Mouse (Mus musculus) midbrain, embryonic 16.5 days (tissue): ENCODE data around the gene Zfp119b. TPM values are rescaled to one million over a fixed set of nuclear protein-coding genes. Genes with fewer than 3 reads are reported as not detected.
"Not testable (repeated sequence)": the region's sequence is repeated elsewhere in the genome, so short reads cannot be mapped to it uniquely, and the experiment has no call there.

ENCODE experiments used
- ATAC-seq: fragments of 200-750 bp; cut with Nextera tagmentation; 2 replicates; pipeline ENCODE4 v1.8.0; 2017; ENCODE audit warnings: moderate TSS enrichment
- H3K27ac ChIP-seq: fragments of 300-500 bp; sonication (generic); 2 replicates; pipeline ENCODE4 v1.5.1; 2014; ENCODE audit warnings: mild to moderate bottlenecking, low read length, mixed read lengths
- H3K27me3 ChIP-seq: fragments of 300-500 bp; sonication (generic); 2 replicates; pipeline ENCODE4 v1.6.1; 2014; ENCODE audit warnings: low read depth, low read length, mixed read lengths; ENCODE audit not compliant: control insufficient read depth, insufficient read depth
- H3K36me3 ChIP-seq: fragments of 300-500 bp; sonication (generic); 2 replicates; pipeline ENCODE4 v1.6.1; 2014; ENCODE audit warnings: mild to moderate bottlenecking, low read length, moderate library complexity, mixed read lengths; ENCODE audit not compliant: control insufficient read depth, insufficient read depth
- H3K4me1 ChIP-seq: fragments of 300-500 bp; sonication (generic); 2 replicates; pipeline ENCODE4 v1.6.1; 2014; ENCODE audit warnings: mild to moderate bottlenecking, low read length, mixed read lengths; ENCODE audit not compliant: control insufficient read depth, insufficient read depth
- H3K4me2 ChIP-seq: fragments of 300-500 bp; sonication (generic); 2 replicates; pipeline ENCODE4 v1.6.1; 2014; ENCODE audit warnings: mild to moderate bottlenecking, low read length, mixed read lengths
- H3K4me3 ChIP-seq: fragments of 300-500 bp; sonication (generic); 2 replicates; pipeline ENCODE4 v1.5.1; 2014; ENCODE audit warnings: low read depth, mild to moderate bottlenecking, low read length, moderate library complexity, mixed read lengths
- H3K9ac ChIP-seq: fragments of 300-500 bp; sonication (generic); 2 replicates; pipeline ENCODE4 v1.6.1; 2014; ENCODE audit warnings: low read depth, low read length, mixed read lengths
- H3K9me3 ChIP-seq: fragments of 300-500 bp; sonication (generic); replicated peaks from 2 replicates; pipeline ENCODE4 v1.6.1; 2014; ENCODE audit warnings: mild to moderate bottlenecking, low read length, mixed read lengths; ENCODE audit not compliant: control insufficient read depth, poor library complexity, severe bottlenecking
- WGBS: fragments of 180-500 bp; shearing (Covaris S2); extraction: QIAGEN DNeasy Blood & Tissue Kit; methylation state at CpG from one replicate; pipeline ENCODE4 v1.1.7; 2014; 5-methylcytosine and 5-hydroxymethylcytosine counted together
- polyA plus RNA-seq: library from polyadenylated mRNA; unstranded; fragments of >200 nt; fragmentation: Nextera tagmentation; extraction: Ambion mirVana; gene quantifications from 2 replicates; pipeline ENCODE4 v1.2.1, GENCODE M21; 2015

The Zfp119b gene
- polyA plus RNA-seq, 1 experiment from 2014 or later, result 10.1 TPM

GRCm38 (mm10) chr17:55931553-55932502 is 17.5 kb downstream of the Zfp119b start:
- H3K4me2 ChIP-seq, result peak overlapping the region; percentile 69
- H3K27me3 ChIP-seq, result no peaks in the 10 kb centered on the region
- no peaks in the 10 kb centered on the region for H3K36me3 ChIP-seq
- H3K27ac ChIP-seq, result peak overlapping the region; percentile 78
- H3K4me1 ChIP-seq, result peaks cover 11% of the 10 kb centered on the region; the same call in 1 of the 2 replicates
- ATAC-seq, result peak; percentile 99
- H3K4me3 ChIP-seq, result peak overlapping the region; percentile 45
- 1% methylated on average over 26 of the region's 33 CpGs for WGBS
- H3K9ac ChIP-seq, result peak overlapping the region; percentile 67
- H3K9me3 ChIP-seq, result no peaks in the 10 kb centered on the region

- Histone ChIP-seq H3K4me1 (no peaks in the 10 kb centered on the region), H3K4me2 (no peak overlapping the region), H3K9me3 (no peaks in the 10 kb centered on the region), H3K36me3 (no peaks in the 10 kb centered on the region), H3K9ac (no peak overlapping the region), H3K4me3 (no peak overlapping the region), H3K27ac (no peak overlapping the region), H3K27me3 (no peaks in the 10 kb centered on the region)
- ATAC-seq, result no peak
These were observed 42.6 kb downstream of the Zfp119b start for GRCm38 (mm10) chr17:55906669-55907068.

- 0 out of 2 replicates have a peak, but pooled peaks cover 2% of the 10 kb centered on the region for H3K9me3 ChIP-seq
- no peaks in the 10 kb centered on the region for H3K4me1 ChIP-seq
- WGBS, result 75% methylated on average over 6 of the region's 6 CpGs
- H3K27me3 ChIP-seq, result no peaks in the 10 kb centered on the region
- no peak overlapping the region for H3K4me2 ChIP-seq
- no peak for ATAC-seq
- peaks cover under 1% of the 10 kb centered on the region; the same call in 1 of the 2 replicates for H3K36me3 ChIP-seq
- no peak overlapping the region for H3K4me3 ChIP-seq
- no peak overlapping the region for H3K9ac ChIP-seq
- no peak overlapping the region for H3K27ac ChIP-seq
These were observed 45.2 kb downstream of the Zfp119b start for GRCm38 (mm10) chr17:55904131-55904530.

GRCm38 (mm10) chr17:55903687-55904086 is 45.6 kb downstream of the Zfp119b start:
- no peaks in the 10 kb centered on the region for H3K27me3 ChIP-seq
- no peak for ATAC-seq
- WGBS, result 88% methylated on average over 1 of the region's 1 CpGs
- H3K27ac ChIP-seq, result no peak overlapping the region
- H3K4me1 ChIP-seq, result no peaks in the 10 kb centered on the region
- H3K36me3 ChIP-seq, result peaks cover 3% of the 10 kb centered on the region; the same call in 1 of the 2 replicates
- H3K9ac ChIP-seq, result no peak overlapping the region
- 0 out of 2 replicates have a peak, but pooled peaks cover 2% of the 10 kb centered on the region for H3K9me3 ChIP-seq
- no peak overlapping the region for H3K4me3 ChIP-seq
- no peak overlapping the region for H3K4me2 ChIP-seq

- no peak overlapping the region for H3K9ac ChIP-seq
- no peaks in the 10 kb centered on the region for H3K27me3 ChIP-seq
- WGBS, result 64% methylated on average over 2 of the region's 2 CpGs
- ATAC-seq, result no peak
- H3K9me3 ChIP-seq, result 0 out of 2 replicates have a peak, but pooled peaks cover 2% of the 10 kb centered on the region
- no peak overlapping the region for H3K4me3 ChIP-seq
- H3K4me1 ChIP-seq, result no peaks in the 10 kb centered on the region
- no peak overlapping the region for H3K4me2 ChIP-seq
- peaks cover 7% of the 10 kb centered on the region for H3K36me3 ChIP-seq
- no peak overlapping the region for H3K27ac ChIP-seq
These were observed 46.2 kb downstream of the Zfp119b start for GRCm38 (mm10) chr17:55903087-55903486.

GRCm38 (mm10) chr17:55892406-55892955 is 56.8 kb downstream of the Zfp119b start:
- not testable (repeated sequence) for H3K4me1 ChIP-seq, ATAC-seq, H3K36me3 ChIP-seq, H3K9me3 ChIP-seq, H3K27me3 ChIP-seq
- peak overlapping the region; percentile 83 for H3K27ac ChIP-seq
- WGBS, result 8% methylated on average over 6 of the region's 8 CpGs
- H3K4me3 ChIP-seq, result peak overlapping the region; percentile 48
- peak overlapping the region; percentile 53 for H3K4me2 ChIP-seq
- peak overlapping the region; percentile 52 for H3K9ac ChIP-seq

Other genes starting within 250 kb of the Zfp119b start
- 6.7 and 7.9 TPM in 2 replicates for gene Pot1b, start 236.9 kb downstream of the Zfp119b start, polyA plus RNA-seq
- gene Adgre4, start 199.5 kb downstream of the Zfp119b start, polyA plus RNA-seq, result 0.09 and 0.21 TPM in 2 replicates
- 12.8 and 14.8 TPM in 2 replicates for gene Zfp119a, start 70.6 kb downstream of the Zfp119b start, polyA plus RNA-seq
- 14.1 and 15.6 TPM in 2 replicates for gene Zfp959, start 57.4 kb downstream of the Zfp119b start, polyA plus RNA-seq
- gene Ebi3, start 3.1 kb upstream of the Zfp119b start, polyA plus RNA-seq, result 6.0 and 7.1 TPM in 2 replicates
- gene Yju2, start 9.6 kb upstream of the Zfp119b start, polyA plus RNA-seq, result 21.2 and 24.6 TPM in 2 replicates
- gene Shd, start 21.0 kb upstream of the Zfp119b start, polyA plus RNA-seq, result 185 and 187 TPM in 2 replicates
- gene Fsd1, start 37.0 kb upstream of the Zfp119b start, polyA plus RNA-seq, result 200 and 218 TPM in 2 replicates
- gene Stap2, start 56.1 kb upstream of the Zfp119b start, polyA plus RNA-seq, result 6.4 and 7.6 TPM in 2 replicates
- 115 and 117 TPM in 2 replicates for gene Mpnd, start 56.2 kb upstream of the Zfp119b start, polyA plus RNA-seq
- 102 and 108 TPM in 2 replicates for gene Sh3gl1, start 87.1 kb upstream of the Zfp119b start, polyA plus RNA-seq
- 3.6 and 5.0 TPM in 2 replicates for gene Chaf1a, start 90.9 kb upstream of the Zfp119b start, polyA plus RNA-seq
- gene Ubxn6, start 125.5 kb upstream of the Zfp119b start, polyA plus RNA-seq, result 84.0 and 88.5 TPM in 2 replicates
- gene Hdgfl2, start 130.1 kb upstream of the Zfp119b start, polyA plus RNA-seq, result 140 and 148 TPM in 2 replicates
- 0.05 and 0.15 TPM in 2 replicates for gene Plin4, start 160.3 kb upstream of the Zfp119b start, polyA plus RNA-seq
- gene Plin5, start 168.1 kb upstream of the Zfp119b start, polyA plus RNA-seq, result 1.2 and 2.8 TPM in 2 replicates
- gene Lrg1, start 172.5 kb upstream of the Zfp119b start, polyA plus RNA-seq, result 0.25 and 0.30 TPM in 2 replicates
- gene Sema6b, start 190.8 kb upstream of the Zfp119b start, polyA plus RNA-seq, result 13.2 and 14.4 TPM in 2 replicates
- gene Tnfaip8l1, start 213.0 kb upstream of the Zfp119b start, polyA plus RNA-seq, result 10.5 and 10.8 TPM in 2 replicates
- gene Mydgf, start 234.4 kb upstream of the Zfp119b start, polyA plus RNA-seq, result 65.7 and 71.5 TPM in 2 replicates